Comparison of ENCODE assay signal across 9 mouse cellular contexts in genomic region chr19:43396327-43396726, GRCm38 (mm10). TPM values are rescaled to one million over a fixed set of nuclear protein-coding genes. Genes with fewer than 3 reads are reported as not detected.
DNase-seq lines count a peak whose midpoint lies in the region; ATAC-seq and TF ChIP-seq lines count a peak whose summit lies in the region.
"Had no signal": no experiment of that assay in that cellular context is flagged by ENCODE, and none has a peak within 500 bp of the region (broad histone marks: within the 10 kb centered on the region; RNA-seq: fewer than 3 reads in every experiment).

No protein-coding gene starts in this region.

- 6% methylated on average over 4 of the region's 4 CpGs for WGBS in midbrain, embryonic 11.5 days
- WGBS in midbrain, embryonic 10.5 days: 7% methylated on average over 4 of the region's 4 CpGs
- 4% methylated on average over 4 of the region's 4 CpGs for WGBS in hindbrain, postnatal 0 days
- WGBS in limb, embryonic 14.5 days: 3% methylated on average over 4 of the region's 4 CpGs

- peak; percentile 90 for TF ChIP-seq CTCF in hindbrain, postnatal 0 days (IDR thresholded peaks at IDR 0.05; ENCODE audit: low read depth)

- no peaks in the 10 kb centered on the region for H3K9me3 ChIP-seq in midbrain, embryonic 11.5 days (ENCODE audit: control insufficient read depth, low read length)
- H3K9me3 ChIP-seq in midbrain, embryonic 10.5 days (replicated peaks): no peaks in the 10 kb centered on the region
- no peaks in the 10 kb centered on the region for H3K9me3 ChIP-seq in hindbrain, postnatal 0 days (ENCODE audit: low read length)
- no peaks in the 10 kb centered on the region for H3K9me3 ChIP-seq in limb, embryonic 14.5 days (ENCODE audit: control insufficient read depth, low read length)

- peak; percentile 7 to 76 for DNase-seq in adrenal gland, adult (ENCODE audit: inconsistent age in 2 of 2, low spot score in 1 of 2)
- no peak for DNase-seq in adrenal gland, postnatal 4 days (ENCODE audit: low spot score in 2 of 2)
- DNase-seq in midbrain, embryonic 11.5 days (ENCODE audit: low spot score, missing footprints): peak; percentile 94
- DNase-seq in midbrain, embryonic 10.5 days (ENCODE audit: low spot score): no peak
- peak; percentile 57 for DNase-seq in cerebellum, adult 9-10 months
- peak; percentile 90 for DNase-seq in hindbrain, postnatal 0 days (ENCODE audit: low spot score)
- peak; percentile 82 for DNase-seq in limb, embryonic 14.5 days (ENCODE audit: low spot score)
- DNase-seq in retina, postnatal 7 days (ENCODE audit: low read depth, low spot score): peak; percentile 50

- H3K9ac ChIP-seq in midbrain, embryonic 11.5 days (ENCODE audit: low read length): no peak overlapping the region
- no peak overlapping the region for H3K9ac ChIP-seq in hindbrain, postnatal 0 days (replicated peaks; ENCODE audit: low read length)
- H3K9ac ChIP-seq in limb, embryonic 14.5 days (ENCODE audit: low read depth, low read length, severe bottlenecking): no peak overlapping the region

- H3K4me1 ChIP-seq in midbrain, embryonic 11.5 days (ENCODE audit: control insufficient read depth, insufficient read depth, low read length): no peaks in the 10 kb centered on the region
- no peaks in the 10 kb centered on the region for H3K4me1 ChIP-seq in midbrain, embryonic 10.5 days
- H3K4me1 ChIP-seq in hindbrain, postnatal 0 days (ENCODE audit: insufficient read depth, low read length): no peaks in the 10 kb centered on the region
- H3K4me1 ChIP-seq in limb, embryonic 14.5 days (ENCODE audit: control insufficient read depth, insufficient read depth, low read length): no peaks in the 10 kb centered on the region

- no peaks in the 10 kb centered on the region for H3K27me3 ChIP-seq in midbrain, embryonic 11.5 days (ENCODE audit: control insufficient read depth, insufficient read depth, low read length)
- H3K27me3 ChIP-seq in midbrain, embryonic 10.5 days (ENCODE audit: low read depth, poor library complexity, severe bottlenecking): peaks cover under 1% of the 10 kb centered on the region; the same call in 1 of the 2 replicates
- no peaks in the 10 kb centered on the region for H3K27me3 ChIP-seq in hindbrain, postnatal 0 days (ENCODE audit: insufficient read depth, low read length)
- H3K27me3 ChIP-seq in limb, embryonic 14.5 days (ENCODE audit: control insufficient read depth, insufficient read depth, low read length): no peaks in the 10 kb centered on the region; the same call in 1 of the 2 replicates

- TF ChIP-seq POLR2A in limb, embryonic 14.5 days (IDR thresholded peaks at IDR 0.05; ENCODE audit: borderline replicate concordance, extremely low read depth, insufficient read depth, insufficient read length): no peak

- ATAC-seq in midbrain, embryonic 11.5 days (ENCODE audit: low FRiP score): no peak
- peak; percentile 63; the same call in 1 of the 2 replicates for ATAC-seq in hindbrain, postnatal 0 days
- no peak for ATAC-seq in limb, embryonic 14.5 days (ENCODE audit: low FRiP score, low read depth)

- H3K36me3 ChIP-seq in midbrain, embryonic 11.5 days (ENCODE audit: control insufficient read depth, insufficient read depth, low read length): no peaks in the 10 kb centered on the region
- no peaks in the 10 kb centered on the region for H3K36me3 ChIP-seq in midbrain, embryonic 10.5 days
- H3K36me3 ChIP-seq in hindbrain, postnatal 0 days (ENCODE audit: insufficient read depth, low read length): no peaks in the 10 kb centered on the region
- no peaks in the 10 kb centered on the region for H3K36me3 ChIP-seq in limb, embryonic 14.5 days (ENCODE audit: control insufficient read depth, insufficient read depth, low read length)

- no peak overlapping the region for H3K27ac ChIP-seq in midbrain, embryonic 11.5 days (ENCODE audit: low read depth, low read length)
- H3K27ac ChIP-seq in midbrain, embryonic 10.5 days (replicated peaks): no peak overlapping the region
- no peak overlapping the region for H3K27ac ChIP-seq in hindbrain, postnatal 0 days
- no peak overlapping the region for H3K27ac ChIP-seq in limb, embryonic 14.5 days (replicated peaks; ENCODE audit: low read depth, low read length)

- no peak overlapping the region for H3K4me3 ChIP-seq in midbrain, embryonic 11.5 days (ENCODE audit: low read depth, low read length)
- no peak overlapping the region for H3K4me3 ChIP-seq in midbrain, embryonic 10.5 days
- no peak overlapping the region for H3K4me3 ChIP-seq in hindbrain, postnatal 0 days (ENCODE audit: low read length)
- no peak overlapping the region for H3K4me3 ChIP-seq in limb, embryonic 14.5 days (replicated peaks; ENCODE audit: low read length)

- no peak overlapping the region for H3K4me2 ChIP-seq in midbrain, embryonic 11.5 days
- H3K4me2 ChIP-seq in hindbrain, postnatal 0 days (ENCODE audit: low read depth, low read length): no peak overlapping the region
- H3K4me2 ChIP-seq in limb, embryonic 14.5 days (replicated peaks; ENCODE audit: low read depth, low read length, severe bottlenecking): no peak overlapping the region

RNA-seq across cellular contexts. Expression of gene Hpse2, which starts 8.2 kb away (rescaled TPM):
- total RNA-seq in adrenal gland, postnatal 4 days (2021): under 1 TPM in 1 of 2 experiments, not detected in 1; 0.11 TPM
- 0.04 TPM in 1 of 2 replicates, not detected in the other for polyA plus RNA-seq in midbrain, embryonic 11.5 days (2014; fragmentation: Nextera tagmentation; extraction: Ambion mirVana)
- 0.39 and 0.45 TPM in 2 replicates for polyA plus RNA-seq in midbrain, embryonic 10.5 days (2016; fragmentation: Nextera tagmentation; extraction: Ambion mirVana)
- total RNA-seq in hindbrain, postnatal 0 days (2014; rRNA removed): 0.07 and 0.26 TPM in 2 replicates
- 0.15 and 0.19 TPM in 2 replicates for polyA plus RNA-seq in hindbrain, postnatal 0 days (2015; fragmentation: Nextera tagmentation; extraction: Ambion mirVana)
- 4.9 and 5.6 TPM in 2 replicates for polyA plus RNA-seq in limb, embryonic 14.5 days (2012; rRNA removed)
- polyA plus RNA-seq in limb, embryonic 14.5 days (2014; fragmentation: Nextera tagmentation; extraction: Ambion mirVana): 4.0 and 8.0 TPM in 2 replicates
- polyA plus RNA-seq: C2C12 had no signal

RNA-seq across cellular contexts. Expression of gene Cnnm1, which starts 43.9 kb away (rescaled TPM):
- 1 to 10 TPM; 1.2 to 1.5 TPM for total RNA-seq in adrenal gland, postnatal 4 days (2021)
- 0.26 and 0.28 TPM in 2 replicates for polyA plus RNA-seq in midbrain, embryonic 11.5 days (2014; fragmentation: Nextera tagmentation; extraction: Ambion mirVana)
- polyA plus RNA-seq in midbrain, embryonic 10.5 days (2016; fragmentation: Nextera tagmentation; extraction: Ambion mirVana): 0.27 and 0.53 TPM in 2 replicates
- 8.2 and 9.6 TPM in 2 replicates for total RNA-seq in hindbrain, postnatal 0 days (2014; rRNA removed)
- 2.5 and 3.4 TPM in 2 replicates for polyA plus RNA-seq in hindbrain, postnatal 0 days (2015; fragmentation: Nextera tagmentation; extraction: Ambion mirVana)
- 3.3 and 4.3 TPM in 2 replicates for polyA plus RNA-seq in limb, embryonic 14.5 days (2012; rRNA removed)
- 1.3 and 1.7 TPM in 2 replicates for polyA plus RNA-seq in limb, embryonic 14.5 days (2014; fragmentation: Nextera tagmentation; extraction: Ambion mirVana)
- polyA plus RNA-seq: C2C12 had no signal

Comparison
In these comparisons a context has a peak if more than half of its experiments do, and no peak if none do; other contexts are left out.
1. DNase-seq: peak in adrenal gland, adult (2 of 2), midbrain, embryonic 11.5 days (single experiment), cerebellum, adult 9-10 months (single experiment), hindbrain, postnatal 0 days (single experiment), limb, embryonic 14.5 days (single experiment) and retina, postnatal 7 days (single experiment); none in adrenal gland, postnatal 4 days (0 of 2) and midbrain, embryonic 10.5 days (single experiment).